Mouse (Mus musculus) right cerebral cortex, postnatal 4 days (tissue): Measurements from ENCODE around the gene Gm17949.

ENCODE experiments used
- DNase-seq: peaks from one replicate; pipeline ENCODE4 v3.0.0-alpha.2; 2022

Gene Gm17949

DNA sequence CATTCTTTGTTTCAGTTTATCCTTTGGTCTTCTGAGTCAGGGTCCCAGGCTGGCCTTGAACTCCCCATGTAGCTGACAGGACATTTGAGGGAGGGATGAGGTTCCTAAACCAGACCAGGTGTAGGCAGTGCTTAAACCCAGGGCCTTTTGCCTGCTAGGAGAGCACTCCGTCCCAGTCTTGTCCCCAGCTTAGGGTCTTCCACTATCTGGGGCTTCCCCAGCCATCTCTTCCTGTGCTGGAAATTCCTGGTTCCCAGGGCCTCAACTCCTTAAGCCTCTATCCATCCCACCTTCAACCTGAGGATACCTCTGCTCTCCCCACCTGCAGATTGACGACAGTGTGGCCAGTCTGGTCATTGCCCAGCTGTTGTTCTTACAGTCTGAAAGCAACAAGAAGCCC, 20.3 kb upstream of the Gm17949 start:
- DNase-seq = no peak

- no peak for DNase-seq
These were observed 16.2 kb upstream of the Gm17949 start for GRCm38 (mm10) chr17:56995046-56995445.

- DNase-seq = no peak
These were observed 14.8 kb upstream of the Gm17949 start for GRCm38 (mm10) chr17:56996506-56996905.

DNA sequence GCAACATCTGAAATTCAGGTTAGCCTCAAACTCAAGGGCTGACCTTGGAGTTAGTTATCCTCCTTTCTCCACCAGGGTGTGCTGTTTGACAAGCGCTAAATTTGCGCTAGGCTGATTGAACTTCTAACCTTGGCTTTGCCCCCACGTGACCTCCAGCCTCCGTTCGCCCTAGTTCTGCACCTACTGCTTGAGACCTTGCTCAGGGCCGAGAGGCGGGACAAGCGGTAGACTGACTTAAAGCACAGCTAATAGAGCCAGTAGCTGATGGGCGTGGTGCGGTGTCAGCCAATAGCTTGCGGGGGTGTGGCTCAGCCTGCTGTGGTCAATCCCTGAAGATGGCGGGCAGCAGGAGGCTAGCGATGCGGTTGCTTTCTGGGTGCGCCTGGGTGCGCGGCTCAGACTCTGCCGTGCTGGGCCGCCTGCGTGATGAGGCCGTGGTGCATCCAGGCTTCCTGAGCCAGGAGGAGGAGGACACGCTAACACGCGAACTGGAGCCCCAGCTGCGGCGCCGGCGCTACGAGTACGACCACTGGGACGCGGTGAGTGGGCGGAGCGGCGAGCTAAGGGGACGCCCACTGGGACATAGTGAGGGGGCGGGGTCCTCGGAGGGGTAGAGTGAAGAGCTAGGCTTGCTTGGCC, 14.1 kb upstream of the Gm17949 start, which contains the start of gene Alkbh7:
Gene Alkbh7 (plus strand): TSS at position 311 of the 639 bp plus-strand sequence.
- peak; percentile 82 for DNase-seq

- DNase-seq = no peak
These were observed 11.9 kb upstream of the Gm17949 start for GRCm38 (mm10) chr17:56999414-56999813.

- DNase-seq = no peak
These were observed 11.2 kb upstream of the Gm17949 start, which contains the start of gene Pspn for GRCm38 (mm10) chr17:56999968-57000609. TSS of gene Pspn (minus strand) at chr17:57000018.

- DNase-seq = no peak
These were observed 10.0 kb upstream of the Gm17949 start for GRCm38 (mm10) chr17:57001228-57001627.

- DNase-seq = no peak
These were observed 7.3 kb upstream of the Gm17949 start for GRCm38 (mm10) chr17:57003994-57004393.

DNA sequence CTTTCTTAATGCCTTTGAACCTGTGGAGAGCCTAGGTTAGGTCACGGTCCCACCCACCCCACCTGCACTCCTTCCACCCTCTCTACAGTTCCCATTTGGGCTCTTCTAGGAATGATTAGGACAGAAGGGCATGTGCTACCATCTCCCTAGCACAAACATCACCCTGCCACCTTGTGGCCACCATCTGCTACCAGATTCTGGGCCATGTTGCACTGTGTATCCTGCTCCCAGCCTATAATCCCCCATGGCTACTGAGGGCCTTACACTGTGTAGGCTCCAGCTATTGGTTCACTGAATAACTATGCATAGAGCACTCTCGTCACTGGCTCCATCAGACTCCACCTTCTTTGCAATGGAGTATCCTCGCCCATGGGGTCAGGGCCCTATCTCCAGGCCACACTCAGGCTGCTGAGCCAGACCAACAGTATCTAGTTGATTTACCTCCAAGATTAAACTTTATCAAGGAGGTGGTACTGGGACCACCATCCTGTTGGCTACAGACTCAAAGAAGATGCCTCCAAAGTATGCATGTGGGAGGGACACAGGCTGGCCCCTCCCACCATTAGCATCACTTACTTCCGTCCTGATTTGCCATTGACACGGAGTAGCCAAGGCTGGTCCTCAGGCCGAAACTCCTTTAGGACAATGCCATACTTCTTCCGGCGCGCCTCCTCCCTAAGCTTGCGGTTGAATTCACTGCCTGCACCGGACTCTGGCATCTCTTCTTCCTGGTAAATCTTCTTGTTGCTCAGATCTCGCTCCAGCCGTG, 3.9 kb upstream of the Gm17949 start:
- DNase-seq = no peak

DNA sequence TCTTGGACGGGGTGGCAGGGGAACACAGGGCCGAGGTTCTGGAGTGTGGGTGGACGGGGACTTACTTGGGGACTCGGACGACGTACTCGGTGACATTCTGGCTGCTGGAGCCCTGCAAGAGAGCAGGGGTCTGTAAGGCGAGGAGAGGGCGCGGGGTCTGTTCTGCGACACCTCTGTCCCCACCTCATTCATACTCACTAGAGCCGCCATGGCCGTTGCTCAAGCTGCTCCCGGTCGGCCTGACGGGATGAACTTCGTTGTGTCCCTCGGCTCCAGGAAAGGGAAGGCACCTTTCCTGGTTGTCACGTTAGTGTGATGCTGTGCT, 396 bp upstream of the Gm17949 start:
- no peak for DNase-seq

DNA sequence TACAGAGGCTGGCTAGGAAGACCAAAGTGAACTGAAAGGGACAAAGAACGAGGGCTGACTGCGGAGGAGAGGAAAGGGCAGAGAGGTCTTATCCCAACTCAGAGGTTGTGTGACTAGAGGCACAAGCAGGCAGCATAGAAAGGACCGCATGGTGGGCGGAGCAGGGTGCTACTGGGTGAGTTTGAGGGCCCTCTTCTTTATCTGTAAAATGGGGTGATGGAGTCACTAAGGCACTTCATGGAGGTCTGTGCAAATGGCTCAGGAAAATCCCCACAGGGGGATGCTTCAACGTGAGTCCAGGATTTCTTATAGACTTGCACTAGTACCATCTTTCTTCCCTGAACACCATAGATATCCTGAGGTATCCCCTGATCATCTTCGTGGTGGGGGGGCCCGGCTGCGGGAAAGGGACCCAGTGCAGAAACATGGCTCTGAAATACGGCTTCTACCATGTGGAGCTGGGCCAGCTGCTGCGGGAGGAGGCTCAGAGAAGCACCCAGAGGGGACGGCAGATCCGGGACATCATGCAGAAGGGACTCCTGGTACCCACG, 1.1 kb downstream of the Gm17949 start:
- DNase-seq = no peak

GRCm38 (mm10) chr17:57019693-57020092, 8.4 kb downstream of the Gm17949 start:
- DNase-seq = no peak

DNA sequence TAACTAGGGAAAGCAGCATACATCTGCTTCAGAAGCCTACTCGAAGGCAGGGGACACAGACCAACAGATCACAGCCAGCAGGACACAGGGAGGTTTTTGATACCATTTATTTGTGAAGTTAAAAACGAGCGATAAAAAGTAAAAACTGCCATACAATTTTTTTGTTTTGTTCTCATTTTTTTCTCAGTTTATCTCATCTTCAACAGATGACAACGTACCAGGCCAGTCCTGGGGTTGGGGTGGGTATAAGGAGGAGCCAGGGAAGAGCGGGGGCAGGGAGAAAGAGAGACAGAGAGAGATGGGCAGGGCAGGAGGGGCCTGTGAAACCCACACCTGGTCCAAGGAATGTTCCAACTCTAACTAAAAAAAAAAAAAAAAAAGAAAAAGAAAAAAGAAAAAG, 9.7 kb downstream of the Gm17949 start:
- no peak for DNase-seq

GRCm38 (mm10) chr17:57027471-57027870, 16.2 kb downstream of the Gm17949 start:
- DNase-seq = no peak

DNA sequence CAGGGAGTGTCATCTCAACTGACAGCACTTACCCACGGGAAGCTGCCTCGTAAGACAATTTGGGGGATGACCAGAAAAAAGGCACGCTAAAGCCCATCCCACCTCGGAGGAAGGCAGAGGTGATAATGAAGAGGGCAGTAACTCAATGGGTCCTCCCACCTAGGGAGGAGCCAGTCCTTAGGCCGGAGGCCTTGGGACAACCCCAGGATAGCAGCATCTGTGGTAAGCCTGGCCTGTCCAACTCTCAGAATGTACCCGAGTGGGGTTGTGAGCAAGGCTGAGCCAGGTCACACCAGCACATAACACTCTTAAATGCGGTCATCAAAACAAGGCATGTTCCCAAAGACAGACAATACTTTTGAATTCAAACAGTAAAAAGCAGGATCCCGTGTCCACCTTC, 18.4 kb downstream of the Gm17949 start:
- DNase-seq = no peak

- peak; percentile 65 for DNase-seq
These were observed 19.8 kb downstream of the Gm17949 start, which contains the start of gene Khsrp for GRCm38 (mm10) chr17:57030931-57031660. TSS of gene Khsrp (minus strand) at chr17:57031522.

DNA sequence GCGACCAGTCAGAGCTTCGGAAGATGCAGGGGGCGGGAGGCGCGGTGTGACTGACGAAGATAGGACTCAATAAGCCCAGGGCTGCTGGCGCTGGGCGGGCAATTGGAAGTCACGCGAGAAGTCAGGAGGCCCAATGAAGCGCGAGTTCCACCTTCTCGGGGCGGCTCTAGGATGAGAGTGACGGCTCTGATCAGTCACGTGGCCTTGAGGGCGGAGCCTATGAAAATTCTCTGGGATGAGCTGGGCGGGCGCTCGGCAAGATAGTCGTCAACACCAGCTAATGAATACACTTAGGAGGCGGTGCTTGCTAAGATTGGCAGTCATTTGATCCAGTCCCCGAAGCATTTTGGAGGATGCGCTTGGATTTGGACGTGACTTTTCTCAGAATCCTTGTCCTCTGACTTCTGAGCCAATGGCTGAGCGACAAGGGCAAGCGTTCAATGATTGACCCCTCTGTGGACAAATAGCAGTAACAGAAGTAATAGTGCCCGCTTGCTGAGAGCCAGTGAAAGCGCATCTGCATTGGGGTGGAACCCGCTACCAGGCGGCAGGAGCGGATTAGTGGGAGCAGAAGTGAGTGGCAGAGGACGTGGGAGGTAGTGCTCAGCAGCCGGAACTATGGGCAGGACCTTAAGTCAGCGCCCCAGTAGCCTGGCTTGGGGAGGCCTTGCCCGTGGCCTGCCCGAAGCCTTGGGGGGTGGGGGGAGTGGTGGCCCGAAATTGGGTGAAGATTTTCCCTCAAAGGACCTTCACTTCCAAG, 20.6 kb downstream of the Gm17949 start:
- DNase-seq = peak; percentile 95

DNA sequence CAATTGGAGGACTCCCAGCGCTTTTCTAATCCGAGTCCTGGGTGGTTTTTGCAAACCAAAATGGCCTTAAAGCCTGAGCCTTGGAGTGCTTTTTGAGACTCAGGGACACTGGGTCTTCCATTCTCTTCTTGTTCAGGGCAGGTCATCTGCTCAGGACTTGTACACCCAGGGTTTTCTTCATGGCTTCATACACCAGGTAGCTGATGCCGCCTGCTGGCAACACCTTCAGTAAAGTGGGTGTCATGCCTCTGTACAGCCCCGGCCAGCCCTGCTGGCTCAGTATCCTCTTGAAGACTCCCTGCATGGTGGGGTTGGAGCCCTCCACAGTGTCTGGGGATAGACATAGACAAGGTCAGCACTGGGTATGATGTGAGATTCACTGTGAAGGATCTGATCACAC, 21.6 kb downstream of the Gm17949 start:
- no peak for DNase-seq

DNA sequence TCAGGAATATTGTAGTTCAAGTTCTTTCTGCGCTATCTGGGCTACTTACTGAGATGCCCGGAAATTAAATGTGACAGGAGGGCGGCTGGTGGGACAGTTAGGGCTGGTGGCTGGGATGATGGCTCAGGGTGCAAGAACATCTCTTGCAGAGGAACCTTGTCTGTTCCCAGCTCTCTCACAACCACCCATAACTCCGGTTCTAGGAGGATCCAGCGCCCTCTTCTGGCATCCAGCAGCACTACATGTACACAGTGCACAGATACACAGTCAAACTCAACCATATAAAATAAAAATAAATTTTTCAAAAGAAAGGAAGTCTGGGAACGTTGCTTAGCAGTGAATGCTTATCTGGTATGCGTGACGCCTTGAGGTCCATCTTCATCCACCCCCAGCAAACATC, 27.7 kb downstream of the Gm17949 start:
- DNase-seq = no peak

- no peak for DNase-seq
These were observed 30.3 kb downstream of the Gm17949 start, which contains the start of gene Slc25a41 for GRCm38 (mm10) chr17:57041554-57041953. TSS of gene Slc25a41 (minus strand) at chr17:57041654.

- no peak for DNase-seq
These were observed 36.1 kb downstream of the Gm17949 start for GRCm38 (mm10) chr17:57047406-57047805.

DNA sequence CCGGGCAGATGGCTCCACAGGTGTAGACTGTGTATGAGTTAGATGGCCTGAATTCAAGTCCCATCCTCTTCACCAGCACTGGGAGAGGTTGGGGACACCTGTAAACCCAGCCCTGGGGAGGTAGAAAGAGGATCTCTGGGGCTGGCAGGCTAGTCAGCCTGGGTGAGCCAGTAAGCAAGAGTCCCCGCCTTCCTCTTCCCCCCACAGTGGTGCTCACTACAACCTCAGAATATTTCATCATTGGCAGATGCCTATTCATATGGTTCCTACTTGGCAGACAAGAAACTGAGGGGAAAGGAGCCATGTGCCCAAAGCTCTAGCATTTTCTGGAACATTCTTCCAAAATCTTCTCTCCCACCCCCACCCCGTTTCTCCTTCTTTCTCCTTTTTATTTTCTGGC, 37.5 kb downstream of the Gm17949 start:
- no peak for DNase-seq
